Mouse (Mus musculus) ES-E14 (cell line): ENCODE results near the gene Rab42. TPM values are rescaled to one million over a fixed set of nuclear protein-coding genes. Genes with fewer than 3 reads are reported as not detected.

ENCODE experiments used
- DNase-seq: peaks from one replicate; pipeline ENCODE4 v3.0.0-alpha.2; 2013; ENCODE audit warnings: low read depth, low spot score
- H3K27ac ChIP-seq: 2 replicates; pipeline ENCODE4 v1.5.1; 2012; ENCODE audit warnings: low read depth, mild to moderate bottlenecking, low read length, moderate library complexity, mixed read lengths; ENCODE audit not compliant: poor library complexity, insufficient read depth, severe bottlenecking
- H3K36me3 ChIP-seq: 2 replicates; pipeline ENCODE4 v1.6.1; 2012; ENCODE audit warnings: mild to moderate bottlenecking, low read length, moderate library complexity, mixed read lengths; ENCODE audit not compliant: control insufficient read depth, poor library complexity, insufficient read depth, severe bottlenecking
- H3K4me1 ChIP-seq, 2 experiments: fragments of 150-350 bp in 1 of 2; sonication (generic) in 1 of 2; 2 replicates each; pipeline ENCODE4 v1.6.1; 2012; ENCODE audit warnings: low read length in 2 of 2, mild to moderate bottlenecking in 1 of 2, mixed read lengths in 1 of 2; ENCODE audit not compliant: control insufficient read depth in 2 of 2, insufficient read depth in 2 of 2, poor library complexity in 1 of 2
- H3K4me3 ChIP-seq, 2 experiments: fragments of 150-350 bp in 1 of 2; sonication (generic) in 1 of 2; 2 replicates each; pipeline ENCODE4 v1.5.1; 2012; ENCODE audit warnings: low read length in 2 of 2, low read depth in 1 of 2, mild to moderate bottlenecking in 1 of 2, mixed read lengths in 1 of 2; ENCODE audit not compliant: insufficient read depth in 1 of 2, poor library complexity in 1 of 2, severe bottlenecking in 1 of 2
- H3K9ac ChIP-seq: 2 replicates; pipeline ENCODE4 v1.6.1; 2012; ENCODE audit warnings: low read depth, mild to moderate bottlenecking, low read length, mixed read lengths; ENCODE audit not compliant: poor library complexity, insufficient read depth, severe bottlenecking
- H3K9me3 ChIP-seq: fragments of 150-350 bp; sonication (generic); 2 replicates; pipeline ENCODE4 v1.6.1; 2012; ENCODE audit warnings: low read depth, mild to moderate bottlenecking, low read length; ENCODE audit not compliant: control insufficient read depth, insufficient read depth
- CHD2 ChIP-seq: IDR thresholded peaks from 2 replicates; pipeline ENCODE4 v1.6.1; 2014; ENCODE audit warnings: mild to moderate bottlenecking, low read depth, low read length, inconsistent platforms
- HCFC1 ChIP-seq: IDR thresholded peaks from 2 replicates; pipeline ENCODE4 v1.6.1; 2012; ENCODE audit warnings: low read length, inconsistent platforms, borderline replicate concordance; ENCODE audit not compliant: insufficient read depth
- MAFK ChIP-seq: IDR thresholded peaks from 2 replicates; pipeline ENCODE4 v1.6.1; 2014; ENCODE audit warnings: mild to moderate bottlenecking, low read depth, low read length, inconsistent platforms; ENCODE audit not compliant: insufficient read depth
- ZC3H11A ChIP-seq: IDR thresholded peaks from 2 replicates; pipeline ENCODE4 v1.6.1; 2012; ENCODE audit warnings: low read depth, mild to moderate bottlenecking, inconsistent platforms, low read length, borderline replicate concordance
- ZNF384 ChIP-seq: IDR thresholded peaks from 2 replicates; pipeline ENCODE4 v1.6.1; 2012; ENCODE audit warnings: low read depth, low read length, inconsistent platforms
- in situ Hi-C, 2 experiments: fragments of 600-800 bp; cut with MboI; formaldehyde crosslinking; loops; one replicate each; pipeline ENCODE4 v1.15.1; 2025; ENCODE audit warnings: low sequenced_read_pairs in 2 of 2, inconsistent platforms in 1 of 2; ENCODE audit not compliant: unreplicated experiment in 2 of 2
- total RNA-seq: library from RNA; depleted of rRNA; stranded (reverse); fragments of 300-350 nt; gene quantifications from 2 replicates; pipeline ENCODE4 v1.2.3, GENCODE M21; 2012

Rab42 gene
- total RNA-seq, 1 experiment = 1.1 TPM

DNA sequence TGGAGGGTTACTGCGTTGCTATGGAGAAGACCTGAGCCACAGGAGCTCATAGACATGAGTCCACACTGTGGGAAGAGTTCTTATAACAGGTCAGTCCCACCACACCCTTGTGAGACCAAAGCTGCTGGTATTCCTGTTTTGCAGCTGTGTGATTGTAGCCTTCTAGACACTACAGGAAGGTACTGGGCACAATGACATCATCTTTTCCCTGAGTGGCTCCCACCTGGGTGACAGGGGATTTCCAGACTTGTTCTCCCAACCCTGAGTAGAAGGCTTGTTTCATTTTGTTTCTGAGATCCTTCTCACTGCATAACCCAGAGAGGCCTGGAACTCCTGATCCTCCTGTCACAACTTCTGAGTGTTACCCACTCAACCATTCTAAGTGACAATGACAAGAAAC, 3.3 kb downstream of the Rab42 start:
- Histone ChIP-seq H3K36me3 (no peaks in the 10 kb centered on the region), H3K9ac (no peak overlapping the region), H3K27ac (no peak overlapping the region), H3K4me3 (no peak overlapping the region), H3K9me3 (no peaks in the 10 kb centered on the region), H3K4me1 (peaks cover 0 to 11% of the 10 kb centered on the region in 2 experiments; a peak in 2 of 4 replicates)
- no peak for DNase-seq
- no peak for TF ChIP-seq ZNF384
- TF ChIP-seq MAFK = no peak
- TF ChIP-seq ZC3H11A = no peak
- TF ChIP-seq CHD2 = no peak
- TF ChIP-seq HCFC1 = no peak
- in situ Hi-C loops = no loop called here

- H3K4me3 ChIP-seq = no peak overlapping the region
- H3K4me1 ChIP-seq = peaks cover 0 to 8% of the 10 kb centered on the region in 2 experiments; a peak in 2 of 4 replicates
- no peak for TF ChIP-seq MAFK
- TF ChIP-seq ZNF384 = no peak
- TF ChIP-seq ZC3H11A = no peak; the same call in 1 of the 2 replicates
- TF ChIP-seq HCFC1 = no peak
- TF ChIP-seq CHD2 = no peak
- in situ Hi-C loops = no loop called here
- H3K36me3 ChIP-seq = peaks cover 9% of the 10 kb centered on the region; the same call in 1 of the 2 replicates
- no peak overlapping the region for H3K27ac ChIP-seq
- no peak overlapping the region for H3K9ac ChIP-seq
- H3K9me3 ChIP-seq = no peaks in the 10 kb centered on the region
- DNase-seq = no peak
Measured at GRCm38 (mm10) chr4:132295696-132296390, 7.3 kb downstream of the Rab42 start.

DNA sequence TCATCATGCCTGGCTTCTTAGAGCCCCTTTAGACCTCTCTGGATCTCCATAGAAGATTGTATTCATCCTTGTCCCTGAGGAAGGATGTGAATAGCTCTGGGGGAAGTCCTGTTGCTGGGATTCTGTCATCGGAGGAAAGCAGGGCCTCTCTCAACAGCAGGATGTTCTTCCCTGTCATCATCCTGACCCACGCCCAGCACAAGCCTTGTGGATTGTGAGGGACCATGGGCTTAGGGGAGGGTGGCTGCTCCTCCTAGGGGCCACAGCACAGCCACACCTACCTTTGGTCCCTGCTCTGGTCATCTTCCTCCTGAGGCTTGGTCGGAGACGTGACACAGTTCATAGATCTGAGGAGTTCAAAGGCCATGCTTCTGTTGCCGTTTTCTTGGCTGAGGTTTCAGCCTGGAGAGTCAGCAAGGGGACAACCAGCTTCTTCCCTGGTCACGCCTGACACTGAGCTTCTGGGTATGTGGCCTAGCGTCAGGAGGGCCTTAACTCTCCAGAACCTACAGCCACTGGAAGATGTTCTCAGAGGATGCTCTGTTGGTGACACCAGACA, 9.4 kb downstream of the Rab42 start:
- TF ChIP-seq MAFK (no peak), HCFC1 (no peak), ZNF384 (no peak)
- no peak overlapping the region for H3K4me3 ChIP-seq
- H3K27ac ChIP-seq = no peak overlapping the region
- no peak overlapping the region for H3K9ac ChIP-seq
- in situ Hi-C loops = no loop called here
- peaks cover 9% of the 10 kb centered on the region; the same call in 1 of the 2 replicates for H3K36me3 ChIP-seq
- H3K4me1 ChIP-seq = peaks cover 0 to 5% of the 10 kb centered on the region in 2 experiments; a peak in 1 of 4 replicates
- H3K9me3 ChIP-seq = no peaks in the 10 kb centered on the region
- DNase-seq = no peak

DNA sequence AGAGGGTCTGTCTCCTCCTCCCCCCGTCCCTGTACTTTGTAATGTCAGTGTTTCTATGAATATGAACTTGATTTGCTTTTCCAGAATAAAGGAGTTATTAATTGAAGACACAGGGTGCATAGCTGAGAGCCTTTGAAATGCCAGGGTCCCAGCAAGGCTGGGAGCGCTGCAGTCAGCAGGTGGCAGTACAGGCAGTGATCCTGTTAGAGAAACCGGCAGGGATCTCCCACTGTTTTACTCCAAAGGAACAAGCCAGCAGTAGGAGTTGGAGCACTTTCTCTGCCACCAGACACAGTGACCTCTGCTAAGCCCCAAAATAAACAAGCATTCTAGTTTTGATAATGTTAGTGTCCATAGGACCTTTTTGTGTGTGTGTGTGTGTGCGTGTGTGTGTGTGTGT, 10.2 kb downstream of the Rab42 start:
- H3K27ac ChIP-seq = no peak overlapping the region
- peaks cover 9% of the 10 kb centered on the region; the same call in 1 of the 2 replicates for H3K36me3 ChIP-seq
- peaks cover 0 to 5% of the 10 kb centered on the region in 2 experiments; a peak in 1 of 4 replicates for H3K4me1 ChIP-seq
- no peak overlapping the region for H3K9ac ChIP-seq
- TF ChIP-seq MAFK (no peak), ZNF384 (no peak), ZC3H11A (no peak), HCFC1 (no peak), CHD2 (no peak)
- no peak overlapping the region for H3K4me3 ChIP-seq
- no peak for DNase-seq
- in situ Hi-C loops = no loop called here
- no peaks in the 10 kb centered on the region for H3K9me3 ChIP-seq
